26 mouse cellular contexts compared by ENCODE assay signal in the genomic region with DNA sequence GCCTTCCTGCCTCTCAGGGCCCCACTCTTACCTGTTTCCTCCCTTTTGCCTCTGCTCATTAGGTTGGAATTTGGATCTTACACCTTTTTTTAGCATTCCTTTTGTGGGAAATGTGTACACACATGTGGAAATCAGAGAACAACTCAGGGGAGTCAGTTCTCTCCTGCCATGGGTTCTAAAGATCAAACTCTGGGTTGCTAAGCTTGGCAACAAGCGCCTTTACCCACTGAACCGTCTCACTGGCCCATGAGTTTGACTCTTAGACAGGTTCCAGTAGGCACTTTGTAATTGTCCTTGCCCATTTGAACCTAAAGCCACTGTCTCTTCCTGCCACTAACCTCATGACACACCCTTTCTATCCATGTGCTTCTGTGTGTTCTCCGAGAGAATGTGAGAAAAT. TPM values are rescaled to one million over a fixed set of nuclear protein-coding genes. Genes with fewer than 3 reads are reported as not detected.
"Had no signal": no experiment of that assay in that cellular context is flagged by ENCODE, and none has a peak within 500 bp of the region (broad histone marks: within the 10 kb centered on the region; RNA-seq: fewer than 3 reads in every experiment).

No protein-coding gene starts in this region.

- H3K9me3 ChIP-seq: heart, embryonic 13.5 days; heart, embryonic 15.5 days; hindbrain, embryonic 13.5 days; hindbrain, embryonic 15.5 days; limb, embryonic 13.5 days; limb, embryonic 15.5 days had no signal

- H3K4me3 ChIP-seq: heart, adult 2 months; heart, embryonic 13.5 days; heart, embryonic 15.5 days; hindbrain, embryonic 13.5 days; hindbrain, embryonic 15.5 days; limb, embryonic 13.5 days; limb, embryonic 15.5 days had no signal

- H3K27ac ChIP-seq: heart, adult 2 months; heart, embryonic 13.5 days; heart, embryonic 15.5 days; hindbrain, embryonic 13.5 days; hindbrain, embryonic 15.5 days; hindbrain, postnatal 0 days; kidney, postnatal 0 days; limb, embryonic 13.5 days; limb, embryonic 15.5 days; liver, embryonic 14.5 days had no signal

- DNase-seq: forebrain, postnatal 0 days; gastrocnemius, postnatal 14 days; gastrocnemius, postnatal 36 days; heart, adult 11 months; heart, adult 2 months; heart, postnatal 14 days; heart, postnatal 36 days; kidney, adult 18-20 months; layer of hippocampus, adult 9-11 months; layer of hippocampus, postnatal 36 days; left cerebral cortex, postnatal 4 days; lung, adult 18-20 months had no signal

- H3K9ac ChIP-seq: forebrain, postnatal 0 days; heart, embryonic 13.5 days; heart, embryonic 15.5 days; hindbrain, embryonic 13.5 days; hindbrain, embryonic 15.5 days; limb, embryonic 13.5 days; limb, embryonic 15.5 days; liver, embryonic 14.5 days had no signal

- H3K4me1 ChIP-seq: hindbrain, embryonic 13.5 days; hindbrain, embryonic 15.5 days; limb, embryonic 13.5 days; limb, embryonic 15.5 days had no signal

- ATAC-seq: forebrain, postnatal 0 days; hindbrain, postnatal 0 days; intestine, embryonic 16.5 days had no signal

- H3K27me3 ChIP-seq: heart, embryonic 13.5 days; heart, embryonic 15.5 days; hindbrain, embryonic 13.5 days; hindbrain, embryonic 15.5 days; limb, embryonic 13.5 days; limb, embryonic 15.5 days had no signal

- H3K4me2 ChIP-seq: heart, embryonic 11.5 days; heart, embryonic 13.5 days; heart, embryonic 15.5 days; hindbrain, embryonic 13.5 days; hindbrain, embryonic 15.5 days; limb, embryonic 13.5 days; limb, embryonic 15.5 days; liver, embryonic 11.5 days had no signal

RNA-seq across cellular contexts. Expression of gene Cox8b, which starts 5.6 kb away (rescaled TPM):
- polyA plus RNA-seq: forebrain, postnatal 0 days; hindbrain, embryonic 11.5 days; hindbrain, embryonic 13.5 days; hindbrain, embryonic 15.5 days; hindbrain, postnatal 0 days; liver, embryonic 14.5 days had no signal

RNA-seq across cellular contexts. Expression of gene Nlrp6, which starts 26.1 kb away (rescaled TPM):
- polyA plus RNA-seq: heart, embryonic 11.5 days; limb, embryonic 11.5 days had no signal
